Mouse (Mus musculus) CH12.LX (cell line): ENCODE results near the gene Olfr1221. TPM values are rescaled to one million over a fixed set of nuclear protein-coding genes. Genes with fewer than 3 reads are reported as not detected.

ENCODE experiments used
- DNase-seq: peaks from one replicate; pipeline ENCODE4 v3.0.0-alpha.2; 2013; ENCODE audit errors: extremely low read depth
- H3K27ac ChIP-seq: 2 replicates; pipeline ENCODE4 v1.5.1; 2012; ENCODE audit warnings: low read depth, mild to moderate bottlenecking, control low read depth, moderate library complexity; ENCODE audit not compliant: insufficient read depth
- H3K27me3 ChIP-seq: replicated peaks from 2 replicates; pipeline ENCODE3; 2012; ENCODE audit warnings: inconsistent platforms
- H3K36me3 ChIP-seq, 2 experiments: replicated peaks in 1 of 2; 2 replicates each; pipeline versions ENCODE3 to v1.6.1; 2012; ENCODE audit warnings: inconsistent platforms in 1 of 2, low read length in 1 of 2, mild to moderate bottlenecking in 1 of 2, mixed read lengths in 1 of 2, moderate library complexity in 1 of 2; ENCODE audit not compliant: control insufficient read depth in 1 of 2, insufficient read depth in 1 of 2
- H3K4me1 ChIP-seq, 2 experiments: 2 replicates each; pipeline ENCODE4 v1.6.1; 2012; ENCODE audit warnings: inconsistent platforms in 1 of 2, moderate library complexity in 1 of 2; ENCODE audit not compliant: insufficient read depth in 2 of 2, control insufficient read depth in 1 of 2
- H3K4me2 ChIP-seq: 2 replicates; pipeline ENCODE4 v1.6.1; 2012; ENCODE audit warnings: low read depth, mild to moderate bottlenecking, control low read depth; ENCODE audit not compliant: poor library complexity, insufficient read depth, severe bottlenecking
- H3K4me3 ChIP-seq, 3 experiments: fragments of 150-350 bp in 1 of 3; sonication (generic) in 1 of 3; replicated peaks in 1 of 3; 2 replicates each; pipeline versions ENCODE3 to v1.5.1; 2011 to 2012; ENCODE audit warnings: low read depth in 2 of 3, low read length in 2 of 3, mild to moderate bottlenecking in 2 of 3, moderate library complexity in 2 of 3, control low read depth in 1 of 3, improper control_type of control experiment in 1 of 3, inconsistent platforms in 1 of 3, mixed read lengths in 1 of 3; ENCODE audit not compliant: poor library complexity in 1 of 3
- H3K79me2 ChIP-seq: replicated peaks from 2 replicates; pipeline ENCODE4 v1.6.1; 2012; ENCODE audit warnings: mild to moderate bottlenecking, moderate library complexity; ENCODE audit not compliant: control insufficient read depth, poor library complexity, insufficient read depth, severe bottlenecking; ENCODE audit errors: extremely low read depth
- H3K9ac ChIP-seq: 2 replicates; pipeline ENCODE4 v1.6.1; 2012; ENCODE audit warnings: low read depth, mild to moderate bottlenecking, control low read depth, moderate library complexity; ENCODE audit not compliant: insufficient read depth
- H3K9me3 ChIP-seq: replicated peaks from 2 replicates; pipeline ENCODE3; 2012; ENCODE audit warnings: low read length, inconsistent platforms, mixed read lengths
- BHLHE40 ChIP-seq: IDR thresholded peaks from 2 replicates; pipeline ENCODE4 v1.6.1; 2011; ENCODE audit warnings: mild to moderate bottlenecking, low read depth, low read length, improper control_type of control experiment
- CTCF ChIP-seq, 2 experiments: IDR thresholded peaks in 1 of 2; conservative IDR thresholded peaks in 1 of 2; 2 replicates each; pipeline ENCODE4 v1.5.1; 2011 to 2012; ENCODE audit warnings: low read depth in 2 of 2, low read length in 2 of 2, improper control_type of control experiment in 1 of 2, inconsistent platforms in 1 of 2, mild to moderate bottlenecking in 1 of 2, moderate library complexity in 1 of 2
- E2F4 ChIP-seq: IDR thresholded peaks from 2 replicates; pipeline ENCODE4 v1.6.1; 2011; ENCODE audit warnings: low read depth, low read length, improper control_type of control experiment; ENCODE audit not compliant: insufficient replicate concordance
- EP300 ChIP-seq: IDR thresholded peaks from 2 replicates; pipeline ENCODE4 v1.6.1; 2011; ENCODE audit warnings: low read length, improper control_type of control experiment
- ETS1 ChIP-seq: conservative IDR thresholded peaks from 2 replicates; pipeline ENCODE4 v1.6.1; 2012; ENCODE audit warnings: low read depth, mild to moderate bottlenecking, inconsistent platforms, low read length, improper control_type of control experiment, moderate library complexity
- JUND ChIP-seq: conservative IDR thresholded peaks from 2 replicates; pipeline ENCODE4 v1.6.1; 2011; ENCODE audit warnings: low read depth, low read length, improper control_type of control experiment
- MAX ChIP-seq: IDR thresholded peaks from 2 replicates; pipeline ENCODE4 v1.6.1; 2011; ENCODE audit warnings: low read length, improper control_type of control experiment
- MAZ ChIP-seq: IDR thresholded peaks from 2 replicates; pipeline ENCODE4 v1.6.1; 2012; ENCODE audit warnings: low read depth, mild to moderate bottlenecking, inconsistent platforms, low read length, improper control_type of control experiment, moderate library complexity
- MXI1 ChIP-seq: IDR thresholded peaks from 2 replicates; pipeline ENCODE4 v1.6.1; 2011; ENCODE audit warnings: mild to moderate bottlenecking, low read depth, low read length, improper control_type of control experiment
- POLR2A ChIP-seq: IDR thresholded peaks from 2 replicates; pipeline ENCODE4 v1.6.1; 2011; ENCODE audit warnings: low read depth, mild to moderate bottlenecking, improper control_type of control experiment, low read length
- RAD21 ChIP-seq: IDR thresholded peaks from 2 replicates; pipeline ENCODE4 v1.6.1; 2011; ENCODE audit warnings: low read depth, mild to moderate bottlenecking, low read length, improper control_type of control experiment, moderate library complexity
- TBP ChIP-seq: conservative IDR thresholded peaks from 2 replicates; pipeline ENCODE4 v1.6.1; 2011; ENCODE audit warnings: low read depth, low read length, improper control_type of control experiment
- TCF12 ChIP-seq: IDR thresholded peaks from 2 replicates; pipeline ENCODE4 v1.6.1; 2014; ENCODE audit warnings: low read depth, mild to moderate bottlenecking, inconsistent platforms, low read length, improper control_type of control experiment
- UBTF ChIP-seq: IDR thresholded peaks from 2 replicates; pipeline ENCODE4 v1.6.1; 2012; ENCODE audit warnings: low read depth, mild to moderate bottlenecking, inconsistent platforms, low read length, improper control_type of control experiment, moderate library complexity
- USF2 ChIP-seq: conservative IDR thresholded peaks from 2 replicates; pipeline ENCODE4 v1.6.1; 2011; ENCODE audit warnings: low read depth, low read length, improper control_type of control experiment
- ZKSCAN1 ChIP-seq: IDR thresholded peaks from 2 replicates; pipeline ENCODE4 v1.6.1; 2012; ENCODE audit warnings: low read depth, inconsistent platforms, low read length, improper control_type of control experiment, borderline replicate concordance
- dilution Hi-C: fragments of 300-500 bp; cut with MboI; formaldehyde crosslinking; loops from 2 replicates; pipeline ENCODE4 v1.14.3; 2020; ENCODE audit warnings: low sequenced_read_pairs; ENCODE audit not compliant: extremely low pct_unique_long_range_greater_than_20kb, extremely low pct_ligation_motif_present
- in situ Hi-C: fragments of 300-500 bp; cut with MboI; formaldehyde crosslinking; loops from 3 replicates; pipeline ENCODE4 v1.14.3; 2019; ENCODE audit warnings: low sequenced_read_pairs, low pct_ligation_motif_present, low pct_unique_long_range_greater_than_20kb, mixed read lengths
- polyA plus RNA-seq: library from polyadenylated mRNA; unstranded; fragments of >175 nt; gene quantifications from 2 replicates; pipeline ENCODE4 v1.2.1, GENCODE M21; 2012; ENCODE audit warnings: low read depth; ENCODE audit not compliant: insufficient read length
- total RNA-seq, 2 experiments: library from RNA; depleted of rRNA; stranded (reverse); fragments of 300-350 nt in 1 of 2; fragments of >200 nt in 1 of 2; gene quantifications; 2 replicates each; pipeline ENCODE4 v1.2.3; 2012 to 2014

Gene Olfr1221
- total and polyA plus RNA-seq, 3 experiments: not detected

DNA sequence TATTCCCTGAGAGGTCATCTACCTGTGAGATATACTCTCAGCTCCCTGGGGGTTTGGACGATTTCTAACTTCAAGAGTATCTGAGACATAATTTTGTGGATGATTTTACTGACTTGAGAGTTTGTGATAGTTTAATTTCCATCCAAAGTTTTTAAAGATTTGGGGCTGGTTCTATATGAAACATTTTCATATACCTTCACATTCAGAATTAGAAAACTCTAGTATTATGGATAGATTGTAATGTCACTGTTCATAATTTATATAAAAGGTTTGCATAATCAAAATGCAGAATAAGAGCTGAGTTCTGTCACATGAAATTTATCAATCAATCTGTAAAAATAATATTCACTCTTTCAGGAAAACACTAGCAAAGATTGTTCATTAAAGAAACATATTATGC is 34.4 kb upstream of the Olfr1221 start, which contains the start of gene Olfr1223:
Gene Olfr1223 (minus strand): TSS at position 101 of the 400 bp plus-strand sequence.
- Histone ChIP-seq H3K9me3 (peaks cover 5% of the 10 kb centered on the region), H3K9ac (no peak within 1 kb of the TSS), H3K27me3 (no peaks in the 10 kb centered on the region)
- TF ChIP-seq UBTF: no peak
- TF ChIP-seq ETS1: no peak
- no peak for TF ChIP-seq TBP
- TF ChIP-seq CTCF (conservative IDR thresholded peaks at IDR 0.05 in 1 of 2, IDR thresholded peaks at IDR 0.05 in 1 of 2; ENCODE audit: low read depth in 2 of 2, low read length in 2 of 2): no peak
- no peak for TF ChIP-seq BHLHE40
- TF ChIP-seq POLR2A: no peak
- TF ChIP-seq ZKSCAN1: no peak
- TF ChIP-seq RAD21: no peak
- no peak for TF ChIP-seq MAX
- no peak for TF ChIP-seq JUND
- TF ChIP-seq MXI1: no peak
- TF ChIP-seq, all 38 proteins: peak for 0
- Histone ChIP-seq H3K36me3 (no peaks in the 10 kb centered on the region), H3K4me1 (no peaks in the 10 kb centered on the region), H3K27ac (no peak within 1 kb of the TSS), H3K4me2 (no peak within 1 kb of the TSS), H3K4me3 (no peak within 1 kb of the TSS), H3K79me2 (no peaks in the 10 kb centered on the region)
- dilution Hi-C loops (no loop called here), in situ Hi-C loops (no loop called here)
- no peak for DNase-seq

DNA sequence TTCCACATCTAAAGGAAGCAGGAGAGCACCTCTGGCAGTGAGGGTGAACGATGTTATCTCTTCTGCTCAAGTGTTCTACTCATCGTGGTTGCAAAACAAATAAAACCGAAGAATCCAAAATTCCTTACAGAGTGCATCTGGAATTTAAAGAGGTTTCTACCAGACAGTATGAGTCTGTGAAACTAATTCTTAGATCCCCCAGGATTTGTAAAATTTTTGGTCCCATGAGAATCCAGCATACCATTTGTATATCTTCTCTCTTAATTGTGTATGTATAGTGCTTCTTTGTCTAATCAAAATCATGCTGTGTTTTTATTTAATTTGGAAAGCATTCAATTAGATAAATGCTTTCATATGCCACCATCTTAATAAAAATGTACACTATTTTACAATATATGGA is 15.9 kb upstream of the Olfr1221 start, which contains the start of gene Olfr1222:
Gene Olfr1222 (minus strand): TSS at position 101 of the 400 bp plus-strand sequence.
- Histone ChIP-seq H3K4me2 (no peak within 1 kb of the TSS), H3K4me3 (no peak within 1 kb of the TSS), H3K27me3 (no peaks in the 10 kb centered on the region), H3K9me3 (peaks cover 10% of the 10 kb centered on the region), H3K4me1 (no peaks in the 10 kb centered on the region), H3K27ac (no peak within 1 kb of the TSS), H3K36me3 (no peaks in the 10 kb centered on the region), H3K79me2 (no peaks in the 10 kb centered on the region), H3K9ac (no peak within 1 kb of the TSS)
- DNase-seq: no peak
- TF ChIP-seq MAZ (no peak), RAD21 (no peak)
- dilution Hi-C loops: no loop called here
- in situ Hi-C loops: no loop called here

DNA sequence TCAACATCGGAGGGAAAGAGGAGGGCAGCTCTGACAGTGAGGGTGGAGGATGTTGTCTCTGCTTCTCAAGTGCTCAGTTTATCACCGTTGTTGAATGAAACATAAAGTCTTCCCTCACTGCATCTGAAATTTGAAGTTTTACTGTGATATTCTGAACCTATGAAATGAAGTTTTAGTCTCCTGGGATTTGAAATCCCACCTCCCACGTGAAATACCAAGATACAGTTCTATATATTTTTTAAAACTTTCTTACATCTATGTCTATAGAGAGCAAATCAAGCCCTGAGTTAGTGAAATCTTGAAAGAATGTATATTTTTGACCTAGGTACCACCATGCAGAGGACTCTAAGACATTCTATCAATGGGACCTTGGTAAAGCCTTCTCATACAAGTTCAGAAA is 10.3 kb downstream of the Olfr1221 start, which contains the start of gene Olfr1220:
Gene Olfr1220 (minus strand): TSS at position 101 of the 400 bp plus-strand sequence.
- dilution Hi-C loops: no loop called here
- no peak for TF ChIP-seq JUND
- TF ChIP-seq E2F4: no peak
- no peak for TF ChIP-seq USF2
- TF ChIP-seq EP300: no peak
- no peak for TF ChIP-seq TCF12

More for the DNA sequence above, 10.3 kb downstream of the Olfr1221 start, which contains the start of gene Olfr1220:
- Histone ChIP-seq H3K36me3 (no peaks in the 10 kb centered on the region), H3K9me3 (peaks cover 17% of the 10 kb centered on the region), H3K4me3 (no peak within 1 kb of the TSS), H3K4me1 (no peaks in the 10 kb centered on the region), H3K27ac (no peak within 1 kb of the TSS), H3K4me2 (no peak within 1 kb of the TSS), H3K27me3 (no peaks in the 10 kb centered on the region), H3K79me2 (no peaks in the 10 kb centered on the region), H3K9ac (no peak within 1 kb of the TSS)
- in situ Hi-C loops: no loop called here
- no peak for DNase-seq
